Mouse (Mus musculus) midbrain, embryonic 14.5 days (tissue): ENCODE data around the gene Cyp17a1. TPM values are rescaled to one million over a fixed set of nuclear protein-coding genes. Genes with fewer than 3 reads are reported as not detected.

Experiments used
- ATAC-seq: fragments of 200-750 bp; cut with Nextera tagmentation; 2 replicates; pipeline ENCODE4 v1.8.0; 2017; ENCODE audit warnings: moderate number of reproducible peaks, moderate library complexity; ENCODE audit not compliant: low FRiP score, low TSS enrichment
- DNase-seq: peaks from one replicate; pipeline ENCODE4 v3.0.0-alpha.2; 2015
- H3K27ac ChIP-seq: fragments of 300-500 bp; sonication (generic); replicated peaks from 2 replicates; pipeline ENCODE4 v1.5.1; 2014; ENCODE audit warnings: mild to moderate bottlenecking, low read depth, low read length, moderate library complexity
- H3K27me3 ChIP-seq: fragments of 300-500 bp; sonication (generic); 2 replicates; pipeline ENCODE4 v1.6.1; 2014; ENCODE audit warnings: low read length, control low read depth, mixed read lengths; ENCODE audit not compliant: control insufficient read depth, insufficient read depth
- H3K36me3 ChIP-seq: fragments of 300-500 bp; sonication (generic); 2 replicates; pipeline ENCODE4 v1.6.1; 2014; ENCODE audit warnings: low read length, control low read depth; ENCODE audit not compliant: control insufficient read depth, insufficient read depth
- H3K4me1 ChIP-seq: fragments of 300-500 bp; sonication (generic); 2 replicates; pipeline ENCODE4 v1.6.1; 2014; ENCODE audit warnings: mild to moderate bottlenecking, antibody characterized with exemption, low read length, control low read depth; ENCODE audit not compliant: control insufficient read depth, insufficient read depth
- H3K4me2 ChIP-seq: fragments of 300-500 bp; sonication (generic); 2 replicates; pipeline ENCODE4 v1.6.1; 2014; ENCODE audit warnings: mild to moderate bottlenecking, low read length, moderate library complexity
- H3K4me3 ChIP-seq: fragments of 300-500 bp; sonication (generic); replicated peaks from 2 replicates; pipeline ENCODE4 v1.5.1; 2014; ENCODE audit warnings: low read depth, low read length
- H3K9ac ChIP-seq: fragments of 300-500 bp; sonication (generic); replicated peaks from 2 replicates; pipeline ENCODE4 v1.6.1; 2014; ENCODE audit warnings: mild to moderate bottlenecking, low read length, moderate library complexity
- H3K9me3 ChIP-seq: fragments of 300-500 bp; sonication (generic); 2 replicates; pipeline ENCODE4 v1.6.1; 2016; ENCODE audit warnings: low read length, control low read depth, mixed read lengths; ENCODE audit not compliant: control insufficient read depth
- WGBS: fragments of 180-500 bp; shearing (Covaris S2); extraction: QIAGEN DNeasy Blood & Tissue Kit; methylation state at CpG from one replicate; pipeline ENCODE4 v1.1.7; 2014; 5-methylcytosine and 5-hydroxymethylcytosine counted together
- polyA plus RNA-seq: library from polyadenylated mRNA; unstranded; fragments of >200 nt; fragmentation: Nextera tagmentation; extraction: Ambion mirVana; gene quantifications from 2 replicates; pipeline ENCODE4 v1.2.1, GENCODE M21; 2014

Cyp17a1 gene
- polyA plus RNA-seq, 1 experiment from 2014 or later, result not detected

DNA sequence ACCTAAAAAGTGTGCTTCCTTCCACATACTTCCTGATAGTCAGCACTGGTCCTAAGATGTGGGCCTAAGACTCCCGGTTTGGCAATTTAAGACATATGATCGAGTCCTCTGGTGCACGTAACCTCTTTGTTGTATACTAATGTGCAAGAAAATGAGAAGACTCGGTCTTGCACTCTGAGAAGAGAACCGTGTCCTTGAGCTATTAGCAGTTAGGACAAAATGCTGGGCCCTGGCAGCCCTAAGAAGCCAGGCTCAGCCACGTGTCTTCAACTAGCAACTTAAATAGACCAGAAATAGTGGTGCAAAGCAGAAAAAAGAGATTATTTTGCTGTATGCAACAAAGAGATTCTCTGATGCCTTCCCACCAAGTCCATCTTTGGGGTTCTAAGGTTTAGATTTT is 10.2 kb downstream of the Cyp17a1 start:
- no peaks in the 10 kb centered on the region for H3K9me3 ChIP-seq
- 0 out of 2 replicates have a peak, but pooled peaks cover 2% of the 10 kb centered on the region for H3K36me3 ChIP-seq
- H3K27me3 ChIP-seq, result no peaks in the 10 kb centered on the region
- no peak overlapping the region for H3K4me3 ChIP-seq
- DNase-seq, result no peak
- 87% methylated on average over 6 of the region's 6 CpGs for WGBS
- H3K9ac ChIP-seq, result no peak overlapping the region
- H3K4me2 ChIP-seq, result no peak overlapping the region
- ATAC-seq, result no peak
- H3K4me1 ChIP-seq, result peaks cover 8% of the 10 kb centered on the region; the same call in 1 of the 2 replicates
- no peak overlapping the region for H3K27ac ChIP-seq

DNA sequence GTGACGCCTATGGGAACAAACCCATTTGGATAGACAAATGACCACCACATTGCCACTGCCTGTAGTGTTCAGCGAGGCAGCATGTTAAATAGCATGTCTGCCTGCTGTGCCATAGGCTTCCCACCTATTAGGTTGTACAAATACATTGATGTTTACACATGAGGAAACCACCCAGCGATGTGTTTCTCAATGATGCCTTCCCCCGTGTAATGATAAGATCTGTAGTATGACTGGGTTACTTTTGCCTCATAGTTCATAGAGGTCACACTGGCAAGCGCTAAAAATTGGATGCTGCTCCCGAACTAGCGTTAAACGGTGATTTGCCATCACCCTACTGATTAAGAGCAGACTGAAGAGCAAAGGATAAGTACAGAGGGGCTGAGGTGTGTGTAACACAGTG is 10.8 kb downstream of the Cyp17a1 start:
- 0 out of 2 replicates have a peak, but pooled peaks cover 2% of the 10 kb centered on the region for H3K36me3 ChIP-seq
- 92% methylated on average over 8 of the region's 8 CpGs for WGBS
- no peak overlapping the region for H3K9ac ChIP-seq
- ATAC-seq, result no peak
- DNase-seq, result no peak
- no peak overlapping the region for H3K27ac ChIP-seq
- H3K4me2 ChIP-seq, result no peak overlapping the region
- no peaks in the 10 kb centered on the region for H3K9me3 ChIP-seq
- H3K4me3 ChIP-seq, result no peak overlapping the region
- H3K27me3 ChIP-seq, result no peaks in the 10 kb centered on the region
- H3K4me1 ChIP-seq, result peaks cover 8% of the 10 kb centered on the region; the same call in 1 of the 2 replicates

DNA sequence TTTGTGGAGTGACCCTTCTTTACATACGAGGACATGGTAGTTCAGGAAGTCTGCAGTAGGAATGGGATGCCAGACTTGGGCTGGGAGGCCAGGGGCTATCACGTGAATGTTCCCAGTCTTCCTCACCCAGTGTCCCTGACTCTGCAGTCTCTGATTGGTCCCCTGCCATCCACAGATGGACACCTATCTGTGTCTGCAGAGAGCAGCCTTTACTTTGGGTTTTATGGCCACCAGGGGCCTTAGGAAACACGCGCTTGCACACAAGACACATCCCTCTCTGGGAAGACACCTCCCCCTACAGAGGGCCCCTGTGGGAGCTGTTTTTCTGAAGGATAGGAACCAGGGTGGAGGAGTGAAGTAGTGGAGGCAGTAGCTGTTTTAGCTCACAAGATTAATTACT is 11.5 kb downstream of the Cyp17a1 start:
- DNase-seq, result no peak
- Histone ChIP-seq H3K4me2 (no peak overlapping the region), H3K4me3 (no peak overlapping the region), H3K27me3 (no peaks in the 10 kb centered on the region), H3K9me3 (no peaks in the 10 kb centered on the region), H3K36me3 (peaks cover 7% of the 10 kb centered on the region), H3K9ac (no peak overlapping the region), H3K4me1 (peaks cover 8% of the 10 kb centered on the region; the same call in 1 of the 2 replicates), H3K27ac (no peak overlapping the region)
- 71% methylated on average over 4 of the region's 4 CpGs for WGBS
- ATAC-seq, result no peak

GRCm38 (mm10) chr19:46658851-46659250 is 14.1 kb downstream of the Cyp17a1 start:
- H3K9me3 ChIP-seq, result no peaks in the 10 kb centered on the region
- H3K36me3 ChIP-seq, result peaks cover 34% of the 10 kb centered on the region
- no peak overlapping the region for H3K9ac ChIP-seq
- H3K4me3 ChIP-seq, result no peak overlapping the region
- no peaks in the 10 kb centered on the region for H3K27me3 ChIP-seq
- DNase-seq, result no peak
- no peak overlapping the region for H3K27ac ChIP-seq
- WGBS, result 90% methylated on average over 9 of the region's 9 CpGs
- H3K4me1 ChIP-seq, result no peaks in the 10 kb centered on the region
- H3K4me2 ChIP-seq, result no peak overlapping the region
- ATAC-seq, result no peak

DNA sequence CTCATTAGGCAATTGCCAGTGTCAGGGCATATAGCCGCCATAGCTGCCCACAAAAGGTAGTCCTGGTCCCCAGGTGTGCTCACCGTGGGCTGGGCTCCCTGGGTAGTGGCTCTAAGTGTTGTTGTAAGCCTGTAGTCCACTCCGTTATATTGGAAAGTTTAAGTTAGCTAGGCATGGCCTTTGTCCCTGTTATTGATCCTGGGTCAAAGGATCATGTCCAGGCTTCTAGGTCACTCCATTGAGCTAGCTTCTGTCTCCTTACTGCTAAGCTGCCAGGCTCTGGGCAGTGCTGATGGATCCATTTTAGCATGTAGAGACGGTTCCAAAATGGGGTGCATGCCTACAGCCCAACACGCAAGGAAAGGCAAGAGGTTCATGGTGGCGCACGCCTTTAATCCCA is 14.6 kb downstream of the Cyp17a1 start:
- Histone ChIP-seq H3K27ac (no peak overlapping the region), H3K36me3 (peaks cover 39% of the 10 kb centered on the region), H3K4me3 (no peak overlapping the region), H3K4me1 (no peaks in the 10 kb centered on the region), H3K4me2 (no peak overlapping the region), H3K27me3 (no peaks in the 10 kb centered on the region), H3K9me3 (no peaks in the 10 kb centered on the region), H3K9ac (no peak overlapping the region)
- 96% methylated on average over 7 of the region's 7 CpGs for WGBS
- DNase-seq (no peak), ATAC-seq (no peak)

- H3K4me1 ChIP-seq, result no peaks in the 10 kb centered on the region
- H3K4me2 ChIP-seq, result no peak overlapping the region
- H3K27ac ChIP-seq, result no peak overlapping the region
- no peak for ATAC-seq
- 95% methylated on average over 3 of the region's 3 CpGs for WGBS
- H3K9me3 ChIP-seq, result no peaks in the 10 kb centered on the region
- H3K4me3 ChIP-seq, result no peak overlapping the region
- peak; percentile 32 for DNase-seq
- H3K36me3 ChIP-seq, result peaks cover 45% of the 10 kb centered on the region
- no peaks in the 10 kb centered on the region for H3K27me3 ChIP-seq
- H3K9ac ChIP-seq, result no peak overlapping the region
These were observed 15.5 kb downstream of the Cyp17a1 start for GRCm38 (mm10) chr19:46657339-46658020.

DNA sequence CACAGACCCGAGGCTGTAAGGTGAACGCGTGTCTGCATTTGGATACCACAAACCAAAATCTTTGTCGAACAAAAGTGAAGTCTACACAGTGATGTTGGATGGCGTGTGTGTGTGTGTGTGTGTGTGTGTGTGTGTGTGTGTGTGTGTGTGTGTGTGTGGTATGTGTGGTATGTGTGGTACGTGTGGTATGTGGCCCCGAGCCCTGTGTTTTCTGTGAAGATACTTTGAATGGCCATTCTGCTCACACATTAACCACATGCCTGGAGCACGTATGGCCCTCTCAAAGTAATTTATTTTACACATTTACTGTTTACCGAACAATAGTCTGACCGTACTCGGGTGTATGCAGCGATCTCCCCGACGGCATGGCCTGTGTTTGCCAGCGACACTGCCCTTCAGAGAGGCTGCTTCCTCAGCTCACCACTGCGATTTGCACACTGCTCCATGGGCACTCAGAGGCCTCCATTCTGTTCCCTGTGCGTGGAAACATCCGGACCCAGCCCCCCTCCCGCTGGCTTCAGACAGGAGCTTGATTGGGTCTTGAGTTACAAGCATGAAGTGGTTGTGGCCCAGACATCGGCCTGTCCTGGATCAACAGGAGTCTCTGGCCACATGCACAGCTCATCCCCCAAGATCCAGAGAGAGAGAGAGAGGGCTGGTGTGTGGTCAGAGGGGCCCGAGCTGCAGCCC is 16.7 kb downstream of the Cyp17a1 start:
- no peak for DNase-seq
- H3K27me3 ChIP-seq, result no peaks in the 10 kb centered on the region
- no peak for ATAC-seq
- 96% methylated on average over 21 of the region's 21 CpGs for WGBS
- H3K4me1 ChIP-seq, result no peaks in the 10 kb centered on the region
- H3K9me3 ChIP-seq, result no peaks in the 10 kb centered on the region
- H3K9ac ChIP-seq, result no peak overlapping the region
- no peak overlapping the region for H3K4me3 ChIP-seq
- no peak overlapping the region for H3K27ac ChIP-seq
- no peak overlapping the region for H3K4me2 ChIP-seq
- H3K36me3 ChIP-seq, result peaks cover 51% of the 10 kb centered on the region

- Histone ChIP-seq H3K27ac (no peak overlapping the region), H3K4me3 (no peak overlapping the region), H3K36me3 (peaks cover 51% of the 10 kb centered on the region), H3K27me3 (no peaks in the 10 kb centered on the region), H3K4me1 (no peaks in the 10 kb centered on the region), H3K9me3 (no peaks in the 10 kb centered on the region), H3K4me2 (no peak overlapping the region), H3K9ac (no peak overlapping the region)
- 95% methylated on average over 10 of the region's 10 CpGs for WGBS
- no peak for DNase-seq
- ATAC-seq, result no peak
These were observed 17.3 kb downstream of the Cyp17a1 start for GRCm38 (mm10) chr19:46655626-46656025.
